Mouse (Mus musculus): ENCODE measurements around the gene Hdhd5.

The Hdhd5 gene

GRCm38 (mm10) chr6:120505531-120505930 is 25.6 kb downstream of the Hdhd5 start:
- no peak for TF ChIP-seq GATA4 (IDR thresholded peaks at IDR 0.05; ENCODE audit: insufficient replicate concordance, low read length)

GRCm38 (mm10) chr6:120504051-120504450 is 27.1 kb downstream of the Hdhd5 start:
- TF ChIP-seq GATA4 (IDR thresholded peaks at IDR 0.05; ENCODE audit: insufficient replicate concordance, low read length), result no peak

GRCm38 (mm10) chr6:120496544-120496943 is 34.6 kb downstream of the Hdhd5 start:
- no peak for TF ChIP-seq GATA4 (IDR thresholded peaks at IDR 0.05; ENCODE audit: insufficient replicate concordance, low read length)

- TF ChIP-seq GATA4 (IDR thresholded peaks at IDR 0.05; ENCODE audit: insufficient replicate concordance, low read length), result no peak
These were observed 37.5 kb downstream of the Hdhd5 start, which contains the start of gene Tmem121b for GRCm38 (mm10) chr6:120493374-120494181. Gene Tmem121b, minus strand, starts transcription at chr6:120493807.

- TF ChIP-seq GATA4 (IDR thresholded peaks at IDR 0.05; ENCODE audit: insufficient replicate concordance, low read length), result no peak
These were observed 38.4 kb downstream of the Hdhd5 start for GRCm38 (mm10) chr6:120492499-120493373.

GRCm38 (mm10) chr6:120491862-120492498 is 39.1 kb downstream of the Hdhd5 start:
- TF ChIP-seq GATA4 (IDR thresholded peaks at IDR 0.05; ENCODE audit: insufficient replicate concordance, low read length), result no peak

- no peak for TF ChIP-seq GATA4 (IDR thresholded peaks at IDR 0.05; ENCODE audit: insufficient replicate concordance, low read length)
These were observed 40.1 kb downstream of the Hdhd5 start for GRCm38 (mm10) chr6:120491064-120491463.

GRCm38 (mm10) chr6:120489461-120489860 is 41.7 kb downstream of the Hdhd5 start:
- no peak for TF ChIP-seq GATA4 (IDR thresholded peaks at IDR 0.05; ENCODE audit: insufficient replicate concordance, low read length)

GRCm38 (mm10) chr6:120488647-120489046 is 42.5 kb downstream of the Hdhd5 start:
- TF ChIP-seq GATA4 (IDR thresholded peaks at IDR 0.05; ENCODE audit: insufficient replicate concordance, low read length), result no peak

DNA sequence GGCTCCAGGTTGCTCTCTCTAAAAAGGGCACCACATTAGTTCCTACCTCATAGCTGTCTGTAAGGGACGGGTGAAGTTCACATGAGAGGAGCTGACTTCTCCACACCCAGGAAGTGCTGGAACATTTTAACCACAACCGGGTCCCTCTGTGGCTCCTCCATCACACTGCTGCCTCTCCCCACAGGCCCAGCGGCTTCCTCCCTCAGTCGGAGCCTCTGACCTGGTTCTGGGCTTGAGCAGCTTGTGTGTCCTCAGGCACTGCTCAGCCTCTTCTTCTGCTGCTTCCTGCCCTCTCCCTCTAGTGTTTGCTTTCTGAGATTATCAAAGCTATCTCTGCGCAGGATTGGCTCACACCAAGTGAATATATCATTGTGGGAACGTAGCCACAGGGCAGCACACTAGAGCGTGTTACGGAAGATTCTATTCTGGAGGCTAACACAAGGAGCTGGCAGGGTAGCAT is 45.0 kb downstream of the Hdhd5 start:
- no peak for TF ChIP-seq GATA4 (IDR thresholded peaks at IDR 0.05; ENCODE audit: insufficient replicate concordance, low read length)

DNA sequence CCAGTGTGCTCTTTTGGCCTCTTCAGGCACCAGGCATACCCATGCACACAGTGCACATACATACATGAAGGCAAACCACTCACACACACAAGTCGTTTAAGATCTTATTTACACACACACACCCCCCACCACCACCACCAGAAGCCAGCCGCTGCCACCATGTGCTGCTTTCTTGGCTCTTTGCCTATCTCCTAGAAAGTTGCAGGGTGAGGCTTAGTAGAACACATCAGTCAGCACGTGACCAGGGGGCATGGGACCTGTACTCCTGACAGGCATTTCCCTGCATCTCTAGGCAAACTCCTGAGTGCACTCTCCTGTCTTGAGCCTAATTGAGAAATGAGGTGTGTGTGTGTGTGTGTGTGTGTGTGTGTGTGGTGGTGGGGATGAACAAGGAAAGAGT is 46.1 kb downstream of the Hdhd5 start:
- no peak for TF ChIP-seq GATA4 (IDR thresholded peaks at IDR 0.05; ENCODE audit: insufficient replicate concordance, low read length)

DNA sequence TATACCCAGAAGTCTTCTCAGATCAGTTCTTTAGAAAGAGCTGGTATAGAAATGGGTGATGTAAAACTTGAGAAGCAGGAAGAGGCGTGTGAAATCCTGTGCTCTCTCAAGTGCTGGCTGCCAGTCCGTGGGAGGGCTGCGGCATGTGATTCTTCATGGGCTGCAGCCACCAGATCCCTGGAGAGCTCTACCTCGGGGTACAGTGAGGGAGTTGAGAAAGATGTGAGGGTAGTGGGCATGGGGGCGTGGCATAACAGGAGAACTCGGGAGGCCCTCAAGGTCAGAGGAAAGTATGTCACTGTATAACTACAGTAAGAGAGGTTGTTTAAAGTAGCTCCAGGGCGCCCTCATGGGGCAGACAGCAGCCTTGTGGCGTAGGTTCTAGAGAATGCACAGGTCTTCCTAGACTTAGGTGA is 47.9 kb downstream of the Hdhd5 start:
- no peak for TF ChIP-seq GATA4 (IDR thresholded peaks at IDR 0.05; ENCODE audit: insufficient replicate concordance, low read length)

GRCm38 (mm10) chr6:120482756-120483155 is 48.4 kb downstream of the Hdhd5 start:
- no peak for TF ChIP-seq GATA4 (IDR thresholded peaks at IDR 0.05; ENCODE audit: insufficient replicate concordance, low read length)

- no peak for TF ChIP-seq GATA4 (IDR thresholded peaks at IDR 0.05; ENCODE audit: insufficient replicate concordance, low read length)
These were observed 49.1 kb downstream of the Hdhd5 start for GRCm38 (mm10) chr6:120482021-120482420.

GRCm38 (mm10) chr6:120481538-120481937 is 49.6 kb downstream of the Hdhd5 start:
- TF ChIP-seq GATA4 (IDR thresholded peaks at IDR 0.05; ENCODE audit: insufficient replicate concordance, low read length), result no peak

All from liver, adult (tissue).